Mouse (Mus musculus): Measurements from ENCODE around the gene Arpc3. TPM values are rescaled to one million over a fixed set of nuclear protein-coding genes. Genes with fewer than 3 reads are reported as not detected.

The Arpc3 gene
- total RNA-seq, 2 experiments from 2014 or later, result 54.0 to 63.0 TPM

Other genes with a start within 250 kb of the Arpc3 start
- 100 to 1,000 TPM; 125 to 143 TPM for gene Ppp1cc, start 233.6 kb upstream of the Arpc3 start, total RNA-seq (2021)
- 1 to 10 TPM in 1 of 2 experiments, under 1 TPM in 1; 0.80 to 1.2 TPM for gene Hvcn1, start 185.1 kb upstream of the Arpc3 start, total RNA-seq (2021)
- gene Tctn1, start 127.4 kb upstream of the Arpc3 start, total RNA-seq (2021), result 1 to 10 TPM; 1.3 to 2.0 TPM
- 10 to 100 TPM; 91.6 to 96.4 TPM for gene Pptc7, start 107.5 kb upstream of the Arpc3 start, total RNA-seq (2021)
- gene Rad9b, start 37.6 kb upstream of the Arpc3 start, total RNA-seq (2021), result under 1 TPM; 0.27 to 0.69 TPM
- 10 to 100 TPM; 43.7 to 48.5 TPM for gene Vps29, start 37.5 kb upstream of the Arpc3 start, total RNA-seq (2021)
- gene Gpn3, start 20.0 kb upstream of the Arpc3 start, total RNA-seq (2021), result 10 to 100 TPM; 32.8 to 35.3 TPM
- gene Fam216a, start 19.5 kb upstream of the Arpc3 start, total RNA-seq (2021), result 1 to 10 TPM; 4.5 to 5.4 TPM
- 10 to 100 TPM; 14.9 to 16.0 TPM for gene Anapc7, start 29.8 kb downstream of the Arpc3 start, total RNA-seq (2021)
- 100 to 1,000 TPM; 447 to 563 TPM for gene Atp2a2, start 110.3 kb downstream of the Arpc3 start, total RNA-seq (2021)
- 1 to 10 TPM; 3.4 to 4.7 TPM for gene Ift81, start 222.6 kb downstream of the Arpc3 start, total RNA-seq (2021)